Mouse (Mus musculus): Measurements from ENCODE around the gene Olfr1366.
"Not testable (repeated sequence)": the region's sequence is repeated elsewhere in the genome, so short reads cannot be mapped to it uniquely, and the experiment has no call there.

Gene Olfr1366

GRCm38 (mm10) chr13:21542708-21543107 is at the start of gene Olfr1366:
Gene Olfr1366, minus strand, starts transcription at chr13:21542808.
- DNase-seq (ENCODE audit: low read depth, low spot score) = no peak

- no peak for DNase-seq (ENCODE audit: low read depth, low spot score)
Measured at GRCm38 (mm10) chr13:21591618-21592017, 49.0 kb upstream of the Olfr1366 start.

GRCm38 (mm10) chr13:21581659-21582058 is 39.1 kb upstream of the Olfr1366 start, which contains the start of gene Olfr1364:
Gene Olfr1364, minus strand, starts transcription at chr13:21581759.
- DNase-seq (ENCODE audit: low read depth, low spot score) = no peak

GRCm38 (mm10) chr13:21559793-21560192 is 17.2 kb upstream of the Olfr1366 start, which contains the start of gene Olfr1535:
Gene Olfr1535, minus strand, starts transcription at chr13:21559893.
- DNase-seq (ENCODE audit: low read depth, low spot score) = no peak

GRCm38 (mm10) chr13:21550416-21551110 is 8.0 kb upstream of the Olfr1366 start:
- no peak for DNase-seq (ENCODE audit: low read depth, low spot score)

- DNase-seq (ENCODE audit: low read depth, low spot score) = no peak
Measured at GRCm38 (mm10) chr13:21549487-21549886, 6.9 kb upstream of the Olfr1366 start.

GRCm38 (mm10) chr13:21530781-21531201 is 11.8 kb downstream of the Olfr1366 start, which contains the start of gene Zkscan8:
Gene Zkscan8, minus strand, starts transcription at chr13:21531120.
- peak; percentile 64 for DNase-seq (ENCODE audit: low read depth, low spot score)

GRCm38 (mm10) chr13:21530136-21530535 is 12.5 kb downstream of the Olfr1366 start:
- DNase-seq (ENCODE audit: low read depth, low spot score) = no peak

GRCm38 (mm10) chr13:21506221-21506649 is 36.4 kb downstream of the Olfr1366 start:
- peak; percentile 75 for DNase-seq (ENCODE audit: low read depth, low spot score)

- no peak for DNase-seq (ENCODE audit: low read depth, low spot score)
Measured at GRCm38 (mm10) chr13:21502296-21502695, 40.3 kb downstream of the Olfr1366 start.

GRCm38 (mm10) chr13:21501182-21501581 is 41.4 kb downstream of the Olfr1366 start, which contains the start of gene Gm11273:
Gene Gm11273, minus strand, starts transcription at chr13:21501418.
- not testable (repeated sequence) for DNase-seq (ENCODE audit: low read depth, low spot score)

GRCm38 (mm10) chr13:21495080-21495479 is 47.5 kb downstream of the Olfr1366 start, which contains the start of gene AK157302:
Gene AK157302, plus strand, starts transcription at chr13:21495223.
- DNase-seq (ENCODE audit: low read depth, low spot score) = no peak

- DNase-seq (ENCODE audit: low read depth, low spot score) = no peak
Measured at GRCm38 (mm10) chr13:21492847-21493246, 49.8 kb downstream of the Olfr1366 start.

GRCm38 (mm10) chr13:21486881-21487280 is 55.7 kb downstream of the Olfr1366 start:
- DNase-seq (ENCODE audit: low read depth, low spot score) = no peak
